ENCODE assay signal across 9 mouse cellular contexts in the genomic region with DNA sequence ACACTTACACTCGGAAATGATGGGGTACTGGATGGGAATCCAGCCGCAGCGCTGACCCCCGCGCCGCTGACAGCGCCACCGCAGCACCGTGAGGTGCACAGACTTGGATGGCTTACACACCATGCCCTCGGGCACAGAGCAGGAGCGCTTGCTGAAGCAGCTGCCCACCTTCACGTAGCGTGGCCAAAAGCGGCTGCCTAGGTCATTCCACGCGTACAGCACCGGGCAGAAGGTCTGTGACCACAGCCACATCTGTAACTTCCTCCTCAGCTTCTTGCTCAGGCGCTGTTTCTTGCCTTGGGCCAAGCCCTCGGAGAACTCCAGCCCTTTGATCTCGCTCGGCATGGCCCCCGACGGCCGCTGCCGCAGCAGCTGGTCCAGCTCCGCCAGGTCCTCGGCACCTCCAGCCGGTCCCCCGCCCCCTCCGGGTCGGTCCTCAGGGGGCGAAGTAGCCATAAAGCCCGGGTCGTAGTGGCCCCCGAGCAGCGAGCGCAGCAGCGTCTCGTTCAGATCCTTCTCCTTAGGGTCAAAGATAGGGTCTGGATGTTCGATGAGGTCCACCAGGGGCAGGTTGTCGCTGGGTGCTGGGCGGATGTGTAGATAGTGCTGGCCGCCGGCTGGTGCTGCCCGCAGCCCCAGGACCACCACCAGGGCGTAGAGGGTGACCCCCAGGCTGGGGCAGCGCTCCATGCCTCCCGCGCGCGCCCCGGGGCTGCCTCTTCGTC. TPM values are rescaled to one million over a fixed set of nuclear protein-coding genes. Genes with fewer than 3 reads are reported as not detected.
DNase-seq lines count a peak whose midpoint lies in the region; ATAC-seq and TF ChIP-seq lines count a peak whose summit lies in the region.
"Had no signal": no experiment of that assay in that cellular context is flagged by ENCODE, and none has a peak within 500 bp of the region (broad histone marks: within the 10 kb centered on the region; RNA-seq: fewer than 3 reads in every experiment).

No protein-coding gene starts in this region.

- 0 out of 2 replicates have a peak, but pooled peaks cover 2% of the 10 kb centered on the region for H3K4me1 ChIP-seq in kidney, adult 2 months (ENCODE audit: control insufficient read depth, insufficient read depth, low read length)
- H3K4me1 ChIP-seq in forebrain, embryonic 12.5 days: peaks cover 35% of the 10 kb centered on the region
- peaks cover 5% of the 10 kb centered on the region; the same call in 1 of the 2 replicates for H3K4me1 ChIP-seq in hindbrain, postnatal 0 days (ENCODE audit: insufficient read depth, low read length)
- no peaks in the 10 kb centered on the region for H3K4me1 ChIP-seq in liver, embryonic 14.5 days (replicated peaks; ENCODE audit: control insufficient read depth in 2 of 2, insufficient read depth in 2 of 2, low read length in 1 of 2)

- no peak for TF ChIP-seq POLR2A in kidney, adult 2 months (IDR thresholded peaks at IDR 0.05; ENCODE audit: low read depth, low read length)

- no peak for TF ChIP-seq EP300 in liver, embryonic 14.5 days (IDR thresholded peaks at IDR 0.05; ENCODE audit: low read depth)

- peak overlapping the region; percentile 51 for H3K4me3 ChIP-seq in kidney, adult 2 months (ENCODE audit: insufficient read depth, low read depth, low read length)
- peak overlapping the region; percentile 73 for H3K4me3 ChIP-seq in forebrain, embryonic 12.5 days (replicated peaks)
- peak overlapping the region; percentile 62 for H3K4me3 ChIP-seq in hindbrain, postnatal 0 days (ENCODE audit: low read length)
- H3K4me3 ChIP-seq in liver, embryonic 14.5 days (ENCODE audit: insufficient read depth in 1 of 2, low read depth in 2 of 2, low read length in 2 of 2): peak overlapping the region in 1 of 2 experiments; percentile 37; a peak in 2 of 4 replicates

- no peak for TF ChIP-seq CTCF in kidney, adult 2 months (conservative IDR thresholded peaks at IDR 0.05; ENCODE audit: insufficient read depth, insufficient read length, low read depth, low read length)
- TF ChIP-seq CTCF in hindbrain, postnatal 0 days (IDR thresholded peaks at IDR 0.05; ENCODE audit: low read depth): no peak
- no peak for TF ChIP-seq CTCF in liver, embryonic 14.5 days (IDR thresholded peaks at IDR 0.05; ENCODE audit: low read depth)

- DNase-seq in kidney, adult 2 months: no peak
- no peak for DNase-seq in kidney, adult 8-10 months
- DNase-seq in ZHBTc4 (ENCODE audit: low read depth, low spot score): peak; percentile 71
- peak; percentile 45 for DNase-seq in hindbrain, postnatal 0 days (ENCODE audit: low spot score)
- DNase-seq in liver, embryonic 14.5 days (ENCODE audit: low read depth in 3 of 3, low spot score in 3 of 3): no peak
- DNase-seq in retina, postnatal 1 day: peak; percentile 54
- DNase-seq in spleen, postnatal 36 days (ENCODE audit: low spot score in 2 of 2): no peak

- peak overlapping the region; percentile 82 for H3K9ac ChIP-seq in forebrain, embryonic 12.5 days
- H3K9ac ChIP-seq in hindbrain, postnatal 0 days (replicated peaks; ENCODE audit: low read length): peak overlapping the region; percentile 63
- no peak overlapping the region for H3K9ac ChIP-seq in liver, embryonic 14.5 days (replicated peaks)

- ATAC-seq in forebrain, embryonic 12.5 days (ENCODE audit: low FRiP score): no peak
- ATAC-seq in hindbrain, postnatal 0 days: no peak
- ATAC-seq in liver, embryonic 14.5 days (ENCODE audit: insufficient read depth): no peak

- H3K36me3 ChIP-seq in kidney, adult 2 months (ENCODE audit: control insufficient read depth, insufficient read depth, low read length): no peaks in the 10 kb centered on the region
- no peaks in the 10 kb centered on the region for H3K36me3 ChIP-seq in forebrain, embryonic 12.5 days (replicated peaks)
- no peaks in the 10 kb centered on the region for H3K36me3 ChIP-seq in hindbrain, postnatal 0 days (ENCODE audit: insufficient read depth, low read length)
- no peaks in the 10 kb centered on the region for H3K36me3 ChIP-seq in liver, embryonic 14.5 days (replicated peaks; ENCODE audit: control insufficient read depth, insufficient read depth, low read depth)

- H3K27ac ChIP-seq in kidney, adult 2 months (ENCODE audit: insufficient read depth, low read depth, low read length): no peak overlapping the region
- H3K27ac ChIP-seq in forebrain, embryonic 12.5 days: peak overlapping the region; percentile 95
- peak overlapping the region; percentile 81 for H3K27ac ChIP-seq in hindbrain, postnatal 0 days
- no peak overlapping the region for H3K27ac ChIP-seq in liver, embryonic 14.5 days

- H3K4me2 ChIP-seq in forebrain, embryonic 12.5 days: peak overlapping the region; percentile 87
- H3K4me2 ChIP-seq in hindbrain, postnatal 0 days (ENCODE audit: low read depth, low read length): peak overlapping the region; percentile 91
- peak overlapping the region; percentile 58 for H3K4me2 ChIP-seq in liver, embryonic 14.5 days (ENCODE audit: low read depth)

- WGBS in kidney, adult 2 months: under 1% methylated on average over 53 of the region's 53 CpGs
- under 1% methylated on average over 53 of the region's 53 CpGs for WGBS in forebrain, embryonic 12.5 days
- WGBS in hindbrain, postnatal 0 days: under 1% methylated on average over 53 of the region's 53 CpGs
- under 1% methylated on average over 52 of the region's 53 CpGs for WGBS in liver, embryonic 14.5 days (ENCODE audit: insufficient replicate concordance)

- H3K27me3 ChIP-seq in kidney, adult 2 months (replicated peaks; ENCODE audit: control insufficient read depth, insufficient read depth, low read length): peaks cover 4% of the 10 kb centered on the region
- peaks cover 4% of the 10 kb centered on the region for H3K27me3 ChIP-seq in forebrain, embryonic 12.5 days
- H3K27me3 ChIP-seq in hindbrain, postnatal 0 days (ENCODE audit: insufficient read depth, low read length): 0 out of 2 replicates have a peak, but pooled peaks cover 3% of the 10 kb centered on the region
- peaks cover 65% of the 10 kb centered on the region for H3K27me3 ChIP-seq in liver, embryonic 14.5 days (ENCODE audit: control insufficient read depth, insufficient read depth, low read length)

- no peaks in the 10 kb centered on the region; the same call in 1 of the 2 replicates for H3K9me3 ChIP-seq in forebrain, embryonic 12.5 days
- no peaks in the 10 kb centered on the region for H3K9me3 ChIP-seq in hindbrain, postnatal 0 days (ENCODE audit: low read length)
- H3K9me3 ChIP-seq in liver, embryonic 14.5 days (ENCODE audit: control insufficient read depth, low read length): no peaks in the 10 kb centered on the region

RNA-seq across cellular contexts. Expression of a gene that starts 0.6 kb away (rescaled TPM):
- polyA plus RNA-seq in kidney, adult 2 months (2012; rRNA removed): 0.66 and 1.1 TPM in 2 replicates
- polyA plus RNA-seq in forebrain, embryonic 12.5 days (2016; fragmentation: Nextera tagmentation; extraction: Ambion mirVana): 6.4 TPM in 2 replicates
- total RNA-seq in hindbrain, postnatal 0 days (2014; rRNA removed): 18.0 and 20.5 TPM in 2 replicates
- 5.2 and 5.7 TPM in 2 replicates for polyA plus RNA-seq in hindbrain, postnatal 0 days (2015; fragmentation: Nextera tagmentation; extraction: Ambion mirVana)
- polyA plus RNA-seq in liver, embryonic 14.5 days (2012; rRNA removed): 0.04 and 0.05 TPM in 2 replicates
- polyA plus RNA-seq in liver, embryonic 14.5 days (2014; fragmentation: Nextera tagmentation; extraction: Ambion mirVana): not detected in 2 replicates
- total RNA-seq: neutrophil, adult 5-6 weeks had no signal

Comparison
In these comparisons a context has a peak if more than half of its experiments do, and no peak if none do; other contexts are left out.
1. DNase-seq: peak in ZHBTc4 (single experiment), hindbrain, postnatal 0 days (single experiment) and retina, postnatal 1 day (single experiment); none in kidney, adult 2 months (single experiment), kidney, adult 8-10 months (0 of 2), liver, embryonic 14.5 days (0 of 3) and spleen, postnatal 36 days (0 of 2).
2. H3K27ac ChIP-seq: peak in forebrain, embryonic 12.5 days (single experiment) and hindbrain, postnatal 0 days (single experiment); none in kidney, adult 2 months (single experiment) and liver, embryonic 14.5 days (single experiment).
3. Peak in every context shown above with its lines, with median percentiles within 50 percentile points of each other: H3K4me2 ChIP-seq.